Mouse (Mus musculus) MEL (cell line): Measurements from ENCODE around the gene Msmp. TPM values are rescaled to one million over a fixed set of nuclear protein-coding genes. Genes with fewer than 3 reads are reported as not detected.

Experiments
- DNase-seq: peaks from one replicate; pipeline ENCODE4 v3.0.0; 2011; ENCODE audit warnings: low read depth, low spot score
- H3K27ac ChIP-seq: 2 replicates; pipeline ENCODE4 v1.5.1; 2012; ENCODE audit warnings: low read depth, mild to moderate bottlenecking, control low read depth, low read length, moderate library complexity; ENCODE audit not compliant: control insufficient read depth
- H3K27me3 ChIP-seq, 2 experiments: fragments of 150-350 bp in 1 of 2; sonication (generic) in 1 of 2; 2 replicates each; pipeline ENCODE4 v1.6.1; 2012; ENCODE audit warnings: low read length in 2 of 2, mild to moderate bottlenecking in 2 of 2, improper control_type of control experiment in 1 of 2, moderate library complexity in 1 of 2; ENCODE audit not compliant: insufficient read depth in 2 of 2, control insufficient read depth in 1 of 2
- H3K36me3 ChIP-seq, 2 experiments: 2 replicates each; pipeline ENCODE4 v1.6.1; 2012 to 2014; ENCODE audit warnings: low read length in 2 of 2, improper control_type of control experiment in 1 of 2, inconsistent platforms in 1 of 2, mild to moderate bottlenecking in 1 of 2; ENCODE audit not compliant: insufficient read depth in 2 of 2, control insufficient read depth in 1 of 2
- H3K4me1 ChIP-seq, 2 experiments: fragments of 150-350 bp in 1 of 2; sonication (generic) in 1 of 2; 2 replicates each; pipeline ENCODE4 v1.6.1; 2012; ENCODE audit warnings: low read length in 2 of 2, improper control_type of control experiment in 1 of 2, mild to moderate bottlenecking in 1 of 2; ENCODE audit not compliant: insufficient read depth in 2 of 2, control insufficient read depth in 1 of 2
- H3K4me3 ChIP-seq, 2 experiments: fragments of 150-350 bp in 1 of 2; sonication (generic) in 1 of 2; 2 replicates each; pipeline ENCODE4 v1.5.1; 2012; ENCODE audit warnings: low read depth in 2 of 2, low read length in 2 of 2, mild to moderate bottlenecking in 2 of 2, moderate library complexity in 2 of 2, control low read depth in 1 of 2, improper control_type of control experiment in 1 of 2; ENCODE audit not compliant: control insufficient read depth in 1 of 2, insufficient read depth in 1 of 2
- H3K79me2 ChIP-seq: 2 replicates; pipeline ENCODE4 v1.6.1; 2012; ENCODE audit warnings: mild to moderate bottlenecking, low read length, moderate library complexity; ENCODE audit not compliant: control insufficient read depth, poor library complexity, insufficient read depth
- H3K9ac ChIP-seq: 2 replicates; pipeline ENCODE4 v1.6.1; 2012; ENCODE audit warnings: low read depth, mild to moderate bottlenecking, control low read depth, low read length, moderate library complexity; ENCODE audit not compliant: control insufficient read depth, poor library complexity, severe bottlenecking
- H3K9me3 ChIP-seq: fragments of 150-350 bp; sonication (generic); replicated peaks from 2 replicates; pipeline ENCODE4 v1.6.1; 2012; ENCODE audit warnings: mild to moderate bottlenecking, low read length, improper control_type of control experiment, moderate library complexity; ENCODE audit not compliant: insufficient read depth
- BHLHE40 ChIP-seq: IDR thresholded peaks from 2 replicates; pipeline ENCODE4 v1.6.1; 2012; ENCODE audit warnings: low read depth, mild to moderate bottlenecking, inconsistent platforms, low read length, improper control_type of control experiment, borderline replicate concordance
- CHD2 ChIP-seq: IDR thresholded peaks from 2 replicates; pipeline ENCODE4 v1.6.1; 2011; ENCODE audit warnings: low read length, improper control_type of control experiment
- EP300 ChIP-seq, 2 experiments: IDR thresholded peaks; 2 replicates each; pipeline ENCODE4 v1.6.1; 2011; ENCODE audit warnings: improper control_type of control experiment in 2 of 2, low read length in 2 of 2, low read depth in 1 of 2, mild to moderate bottlenecking in 1 of 2
- KAT2A ChIP-seq: conservative IDR thresholded peaks from 2 replicates; pipeline ENCODE4 v1.6.1; 2012; ENCODE audit warnings: low read depth, low read length, improper control_type of control experiment, inconsistent platforms
- MAFK ChIP-seq: IDR thresholded peaks from 2 replicates; pipeline ENCODE4 v1.6.1; 2011; ENCODE audit warnings: low read depth, mild to moderate bottlenecking, low read length, improper control_type of control experiment, borderline replicate concordance
- MAX ChIP-seq: IDR thresholded peaks from 2 replicates; pipeline ENCODE4 v1.6.1; 2011; ENCODE audit warnings: low read length, improper control_type of control experiment
- MEF2A ChIP-seq: IDR thresholded peaks from 2 replicates; pipeline ENCODE4 v1.6.1; 2014; ENCODE audit warnings: low read depth, mild to moderate bottlenecking, inconsistent platforms, low read length, improper control_type of control experiment; ENCODE audit not compliant: poor library complexity, insufficient replicate concordance, severe bottlenecking; ENCODE audit errors: extremely low read depth
- MYC ChIP-seq: IDR thresholded peaks from 2 replicates; pipeline ENCODE4 v1.6.1; 2011; ENCODE audit warnings: low read depth, mild to moderate bottlenecking, low read length, improper control_type of control experiment, moderate library complexity
- NRF1 ChIP-seq: IDR thresholded peaks from 2 replicates; pipeline ENCODE4 v1.6.1; 2014; ENCODE audit warnings: low read depth, mild to moderate bottlenecking, inconsistent platforms, low read length, improper control_type of control experiment, moderate library complexity; ENCODE audit not compliant: poor library complexity, insufficient read depth, severe bottlenecking
- POLR2AphosphoS2 ChIP-seq: IDR thresholded peaks from 2 replicates; pipeline ENCODE4 v1.6.1; 2011; ENCODE audit warnings: low read length, improper control_type of control experiment
- SMC3 ChIP-seq: IDR thresholded peaks from 2 replicates; pipeline ENCODE4 v1.6.1; 2011; ENCODE audit warnings: low read depth, low read length, improper control_type of control experiment
- TAL1 ChIP-seq: IDR thresholded peaks from 2 replicates; pipeline ENCODE4 v1.6.1; 2012; ENCODE audit warnings: mild to moderate bottlenecking, inconsistent platforms, low read length, moderate library complexity, mixed read lengths
- TCF12 ChIP-seq: IDR thresholded peaks from 2 replicates; pipeline ENCODE4 v1.6.1; 2014; ENCODE audit warnings: low read depth, mild to moderate bottlenecking, inconsistent platforms, low read length, improper control_type of control experiment, moderate library complexity
- USF1 ChIP-seq: IDR thresholded peaks from 2 replicates; pipeline ENCODE4 v1.6.1; 2014; ENCODE audit warnings: low read depth, mild to moderate bottlenecking, inconsistent platforms, low read length, improper control_type of control experiment, moderate library complexity
- ZMIZ1 ChIP-seq: IDR thresholded peaks from 2 replicates; pipeline ENCODE4 v1.6.1; 2012; ENCODE audit warnings: low read depth, mild to moderate bottlenecking, inconsistent platforms, low read length, improper control_type of control experiment, moderate library complexity
- polyA plus RNA-seq, 2 experiments: library from polyadenylated mRNA; stranded (reverse) in 1 of 2; unstranded in 1 of 2; fragments of >175 nt in 1 of 2; fragments of >200 nt in 1 of 2; gene quantifications; 2 replicates each; pipeline versions ENCODE4 v1.2.1 to v1.2.4; 2012; ENCODE audit warnings: low replicate concordance in 2 of 2, low read depth in 1 of 2; ENCODE audit not compliant: insufficient read length in 2 of 2, insufficient read depth in 1 of 2, missing spikeins in 1 of 2
- total RNA-seq: library from RNA; depleted of rRNA; stranded (reverse); fragments of 300-350 nt; gene quantifications from 2 replicates; pipeline ENCODE4 v1.2.3, GENCODE M21; 2012

Msmp gene
- total and polyA plus RNA-seq, 3 experiments = 0.73 to 2.5 TPM; not detected in 1

DNA sequence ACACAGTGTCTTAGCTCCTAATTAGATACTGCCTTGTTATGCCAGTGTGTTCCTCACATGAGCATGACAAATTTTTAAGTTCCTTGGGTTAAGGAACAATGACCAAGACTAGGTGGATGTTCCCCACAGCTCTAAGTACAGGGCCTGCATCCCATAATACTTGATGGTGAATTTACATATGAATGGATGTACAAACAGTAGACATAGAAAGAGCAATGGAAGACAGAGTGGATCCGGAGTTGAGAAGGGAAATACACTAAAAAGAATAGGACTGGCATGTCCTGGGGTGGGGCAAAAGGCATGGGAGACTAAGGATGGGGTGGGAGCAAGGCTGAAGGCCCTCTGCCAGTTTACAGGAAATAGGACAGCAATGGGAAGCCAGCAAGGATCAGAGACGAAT is 8.9 kb downstream of the Msmp start:
- Histone ChIP-seq H3K9me3 (no peaks in the 10 kb centered on the region), H3K27me3 (no peaks in the 10 kb centered on the region), H3K36me3 (peaks cover 0 to 3% of the 10 kb centered on the region in 2 experiments; a peak in 2 of 4 replicates)
- DNase-seq = no peak
- TF ChIP-seq TCF12 (no peak), MAX (no peak), TAL1 (no peak), SMC3 (no peak), EP300 (IDR thresholded peaks at IDR 0.05; ENCODE audit: low read depth in 1 of 2, low read length in 2 of 2) (no peak), ZMIZ1 (no peak), NRF1 (no peak), USF1 (no peak)
- TF ChIP-seq, all 39 proteins: peak for 0
- H3K79me2 ChIP-seq = peaks cover 21% of the 10 kb centered on the region
- no peak overlapping the region for H3K9ac ChIP-seq
- H3K4me1 ChIP-seq = peaks cover 7 to 28% of the 10 kb centered on the region in 2 experiments
- H3K4me3 ChIP-seq = no peak overlapping the region
- H3K27ac ChIP-seq = no peak overlapping the region

- H3K4me3 ChIP-seq = no peak overlapping the region
- TF ChIP-seq USF1 (no peak), KAT2A (no peak), MYC (no peak), MAFK (no peak), CHD2 (no peak), BHLHE40 (no peak), MEF2A (no peak), POLR2AphosphoS2 (no peak)
- TF ChIP-seq, all 39 proteins: peak for 0
- Histone ChIP-seq H3K9me3 (no peaks in the 10 kb centered on the region), H3K79me2 (peaks cover 15% of the 10 kb centered on the region), H3K9ac (no peak overlapping the region), H3K36me3 (no peaks in the 10 kb centered on the region; a peak in 3 of 4 replicates), H3K27ac (no peak overlapping the region), H3K4me1 (peaks cover 5 to 21% of the 10 kb centered on the region in 2 experiments), H3K27me3 (no peaks in the 10 kb centered on the region)
- no peak for DNase-seq
Measured at GRCm38 (mm10) chr4:43573561-43573960, 10.7 kb downstream of the Msmp start.
